Mouse (Mus musculus): Measurements from ENCODE around the gene Tsga10. TPM values are rescaled to one million over a fixed set of nuclear protein-coding genes. Genes with fewer than 3 reads are reported as not detected.
"Not testable (repeated sequence)": the region's sequence is repeated elsewhere in the genome, so short reads cannot be mapped to it uniquely, and the experiment has no call there.

Gene Tsga10
- total RNA-seq, 2 experiments from 2014 or later = 18.8 to 20.4 TPM

GRCm38 (mm10) chr1:37726426-37726825, 139.8 kb downstream of the Tsga10 start:
- DNase-seq = no peak
- intact Hi-C loops (cut with DNase I) = loop anchor here (10.0 kb wide), 1 partner anchor 138 kb away; the partner anchor contains the start of gene Tsga10

- intact Hi-C loops (cut with DNase I) = loop anchor here (10.0 kb wide), 1 partner anchor 139 kb away; the partner anchor contains the start of gene Tsga10
- DNase-seq = no peak
Observed at GRCm38 (mm10) chr1:37725880-37726279, 140.3 kb downstream of the Tsga10 start.

- intact Hi-C loops (cut with DNase I) = loop anchor here (5.0 to 10.0 kb wide), 2 partner anchors 144 to 204 kb away; partner anchors contain the start of gene Tsga10
- no peak for DNase-seq
Observed at GRCm38 (mm10) chr1:37721092-37721491, 145.1 kb downstream of the Tsga10 start.

GRCm38 (mm10) chr1:37719761-37720640, 146.2 kb downstream of the Tsga10 start, which contains the start of gene 2010300C02Rik:
Gene 2010300C02Rik, minus strand, starts transcription at chr1:37720085.
- intact Hi-C loops (cut with DNase I) = loop anchor here (5.0 to 10.0 kb wide), 2 partner anchors 145 to 203 kb away; partner anchors contain the start of gene Tsga10
- peak; percentile 75 for DNase-seq

GRCm38 (mm10) chr1:37719030-37719723, 147.1 kb downstream of the Tsga10 start:
- DNase-seq = no peak
- intact Hi-C loops (cut with DNase I) = no loop called here

- DNase-seq = no peak
- intact Hi-C loops (cut with DNase I) = no loop called here
Observed at GRCm38 (mm10) chr1:37718516-37718915, 147.7 kb downstream of the Tsga10 start.

GRCm38 (mm10) chr1:37717415-37718195, 148.6 kb downstream of the Tsga10 start:
- no peak for DNase-seq
- intact Hi-C loops (cut with DNase I) = no loop called here

- intact Hi-C loops (cut with DNase I); DNase-seq: not testable (repeated sequence)
Observed at GRCm38 (mm10) chr1:37712357-37712737, 153.9 kb downstream of the Tsga10 start.

GRCm38 (mm10) chr1:37711596-37712356, 154.5 kb downstream of the Tsga10 start:
- intact Hi-C loops (cut with DNase I) = no loop called here
- DNase-seq = no peak

GRCm38 (mm10) chr1:37711082-37711481, 155.1 kb downstream of the Tsga10 start:
- DNase-seq = no peak
- intact Hi-C loops (cut with DNase I) = no loop called here

- intact Hi-C loops (cut with DNase I) = no loop called here
Observed at GRCm38 (mm10) chr1:37709736-37710135, 156.5 kb downstream of the Tsga10 start.

GRCm38 (mm10) chr1:37708270-37708955, 157.8 kb downstream of the Tsga10 start:
- intact Hi-C loops (cut with DNase I) = no loop called here
- peak; percentile 35 for DNase-seq

More at GRCm38 (mm10) chr1:37709736-37710135, 156.5 kb downstream of the Tsga10 start:
- DNase-seq = no peak

Other genes starting within 250 kb of the Tsga10 start
- 10 to 100 TPM; 24.8 to 30.1 TPM for gene 2010300C02Rik, start 146.3 kb downstream of the Tsga10 start, total RNA-seq (2021)
- 1 to 10 TPM; 7.8 to 9.3 TPM for gene Lipt1, start 5.3 kb upstream of the Tsga10 start, total RNA-seq (2021)
- 10 to 100 TPM in 1 of 2 experiments, 1 to 10 TPM in 1; 9.6 to 10.4 TPM for gene Mitd1, start 24.0 kb upstream of the Tsga10 start, total RNA-seq (2021)
- gene Mrpl30, start 24.0 kb upstream of the Tsga10 start, total RNA-seq (2021) = 100 to 1,000 TPM; 157 to 190 TPM
- not detected for gene Lyg2, start 50.1 kb upstream of the Tsga10 start, total RNA-seq (2021)
- not detected for gene Lyg1, start 91.3 kb upstream of the Tsga10 start, total RNA-seq (2021)
- 10 to 100 TPM; 72.7 to 75.0 TPM for gene Txndc9, start 131.5 kb upstream of the Tsga10 start, total RNA-seq (2021)
- 10 to 100 TPM; 50.7 to 51.0 TPM for gene Eif5b, start 131.6 kb upstream of the Tsga10 start, total RNA-seq (2021)